Mouse (Mus musculus) kidney, postnatal 0 days (tissue): ENCODE results near the gene Ubiad1. TPM values are rescaled to one million over a fixed set of nuclear protein-coding genes. Genes with fewer than 3 reads are reported as not detected.

ENCODE experiments used
- ATAC-seq: fragments of 200-750 bp; cut with Nextera tagmentation; replicated peaks from 2 replicates; pipeline ENCODE4 v1.8.0; 2017; ENCODE audit warnings: low read depth, moderate number of reproducible peaks, moderate TSS enrichment, moderate library complexity; ENCODE audit not compliant: low FRiP score
- DNase-seq: peaks from one replicate; pipeline ENCODE4 v3.0.0-alpha.2; 2016; ENCODE audit warnings: low spot score
- H3K27ac ChIP-seq: fragments of 300-500 bp; sonication (generic); 2 replicates; pipeline ENCODE4 v1.5.1; 2014; ENCODE audit warnings: mild to moderate bottlenecking
- H3K27me3 ChIP-seq: fragments of 300-500 bp; sonication (generic); 2 replicates; pipeline ENCODE4 v1.6.1; 2014; ENCODE audit warnings: low read length, mixed read lengths; ENCODE audit not compliant: insufficient read depth
- H3K36me3 ChIP-seq: fragments of 300-500 bp; sonication (generic); 2 replicates; pipeline ENCODE4 v1.6.1; 2014; ENCODE audit warnings: low read length, mixed read lengths; ENCODE audit not compliant: insufficient read depth
- H3K4me1 ChIP-seq: fragments of 300-500 bp; sonication (generic); replicated peaks from 2 replicates; pipeline ENCODE4 v1.6.1; 2014; ENCODE audit warnings: antibody characterized with exemption, low read length, mixed read lengths; ENCODE audit not compliant: insufficient read depth
- H3K4me2 ChIP-seq: fragments of 300-500 bp; sonication (generic); 2 replicates; pipeline ENCODE4 v1.6.1; 2014; ENCODE audit warnings: mild to moderate bottlenecking, low read length, moderate library complexity, mixed read lengths
- H3K4me3 ChIP-seq: fragments of 300-500 bp; sonication (generic); replicated peaks from 2 replicates; pipeline ENCODE4 v1.5.1; 2014; ENCODE audit warnings: low read depth, low read length
- H3K9ac ChIP-seq: fragments of 300-500 bp; sonication (generic); 2 replicates; pipeline ENCODE4 v1.6.1; 2014; ENCODE audit warnings: low read depth, low read length
- H3K9me3 ChIP-seq: fragments of 300-500 bp; sonication (generic); replicated peaks from 2 replicates; pipeline ENCODE4 v1.6.1; 2016; ENCODE audit warnings: low read length, inconsistent platforms, mixed read lengths
- CTCF ChIP-seq: IDR thresholded peaks from 2 replicates; pipeline ENCODE4 v1.5.1; 2016; ENCODE audit warnings: antibody characterized with exemption, low read depth, mild to moderate bottlenecking, moderate library complexity
- WGBS: fragments of 180-500 bp; shearing (Covaris S2); extraction: QIAGEN DNeasy Blood & Tissue Kit; methylation state at CpG from one replicate; pipeline ENCODE4 v1.1.7; 2014; 5-methylcytosine and 5-hydroxymethylcytosine counted together
- polyA plus RNA-seq: library from polyadenylated mRNA; unstranded; fragments of >200 nt; fragmentation: Nextera tagmentation; extraction: Ambion mirVana; gene quantifications from 2 replicates; pipeline ENCODE4 v1.2.1, GENCODE M21; 2015

Gene Ubiad1
- polyA plus RNA-seq, 1 experiment from 2014 or later, result 23.3 TPM

DNA sequence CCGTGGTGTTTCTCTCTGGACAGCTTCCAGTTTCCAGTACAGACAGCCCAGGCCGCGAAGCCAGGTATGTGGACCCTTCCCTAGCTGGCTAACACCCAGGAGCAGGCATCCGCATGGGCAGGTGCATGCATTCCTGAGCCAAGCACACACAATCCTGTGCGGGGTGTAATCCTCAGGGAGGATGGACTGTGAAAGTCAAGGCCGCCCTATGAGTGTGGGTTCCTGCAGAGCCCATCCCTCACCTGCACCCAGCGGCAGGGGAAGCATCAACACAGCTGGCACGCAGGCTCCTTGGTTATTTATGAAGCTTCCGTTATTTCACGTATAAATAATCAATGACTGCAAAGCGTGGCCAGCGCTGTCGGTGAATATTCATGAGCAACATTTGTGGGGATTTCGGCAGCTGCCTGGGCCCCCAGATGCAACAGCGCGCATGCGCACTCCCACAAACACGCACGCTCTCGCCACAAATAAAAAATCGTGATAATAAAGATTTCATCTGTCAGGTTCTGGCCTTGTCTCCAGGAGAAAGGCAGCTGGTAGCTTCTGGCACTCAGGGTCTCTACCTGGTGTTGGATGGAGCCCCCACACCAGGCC, 52.8 kb downstream of the Ubiad1 start:
- WGBS, result 77% methylated on average over 21 of the region's 21 CpGs
- no peak overlapping the region for H3K27ac ChIP-seq

GRCm38 (mm10) chr4:148389635-148390034, 54.9 kb downstream of the Ubiad1 start:
- peak; percentile 29 for DNase-seq
- Histone ChIP-seq H3K4me2 (no peak overlapping the region), H3K9ac (no peak overlapping the region), H3K36me3 (no peaks in the 10 kb centered on the region), H3K9me3 (no peaks in the 10 kb centered on the region), H3K27ac (no peak overlapping the region), H3K4me3 (no peak overlapping the region), H3K27me3 (no peaks in the 10 kb centered on the region), H3K4me1 (no peaks in the 10 kb centered on the region)
- 15% methylated on average over 7 of the region's 7 CpGs for WGBS
- no peak for TF ChIP-seq CTCF
- no peak for ATAC-seq

More for the DNA sequence above, 52.8 kb downstream of the Ubiad1 start:
- no peaks in the 10 kb centered on the region for H3K9me3 ChIP-seq
- TF ChIP-seq CTCF, result no peak
- DNase-seq, result no peak
- no peaks in the 10 kb centered on the region for H3K4me1 ChIP-seq
- no peak overlapping the region for H3K4me2 ChIP-seq
- no peaks in the 10 kb centered on the region for H3K36me3 ChIP-seq
- ATAC-seq, result no peak
- H3K27me3 ChIP-seq, result no peaks in the 10 kb centered on the region
- no peak overlapping the region for H3K9ac ChIP-seq
- H3K4me3 ChIP-seq, result no peak overlapping the region

- ATAC-seq (no peak), DNase-seq (no peak)
- Histone ChIP-seq H3K9ac (no peak overlapping the region), H3K36me3 (no peaks in the 10 kb centered on the region), H3K4me3 (no peak overlapping the region), H3K4me1 (no peaks in the 10 kb centered on the region), H3K27ac (no peak overlapping the region), H3K27me3 (no peaks in the 10 kb centered on the region), H3K4me2 (no peak overlapping the region), H3K9me3 (no peaks in the 10 kb centered on the region)
- 69% methylated on average over 6 of the region's 6 CpGs for WGBS
- TF ChIP-seq CTCF, result peak; percentile 49
Measured at GRCm38 (mm10) chr4:148389047-148389446, 55.5 kb downstream of the Ubiad1 start.

GRCm38 (mm10) chr4:148385269-148385668, 59.3 kb downstream of the Ubiad1 start:
- Histone ChIP-seq H3K4me3 (no peak overlapping the region), H3K4me2 (no peak overlapping the region), H3K4me1 (no peaks in the 10 kb centered on the region), H3K27ac (no peak overlapping the region), H3K9me3 (no peaks in the 10 kb centered on the region), H3K9ac (no peak overlapping the region), H3K27me3 (no peaks in the 10 kb centered on the region), H3K36me3 (no peaks in the 10 kb centered on the region)
- no peak for DNase-seq
- 81% methylated on average over 7 of the region's 7 CpGs for WGBS
- ATAC-seq, result no peak
- no peak for TF ChIP-seq CTCF

Other genes with a start within 250 kb of the Ubiad1 start
- gene Disp3, start 156.8 kb downstream of the Ubiad1 start, polyA plus RNA-seq, result 0.15 and 0.21 TPM in 2 replicates
- gene Mtor, start 3.8 kb upstream of the Ubiad1 start, polyA plus RNA-seq, result 19.8 and 21.6 TPM in 2 replicates
- 0.46 and 1.1 TPM in 2 replicates for gene Angptl7, start 55.7 kb upstream of the Ubiad1 start, polyA plus RNA-seq
- gene Exosc10, start 113.7 kb upstream of the Ubiad1 start, polyA plus RNA-seq, result 52.4 and 57.4 TPM in 2 replicates
- gene Srm, start 146.7 kb upstream of the Ubiad1 start, polyA plus RNA-seq, result 122 and 125 TPM in 2 replicates
- 0.15 TPM in 1 of 2 replicates, not detected in the other for gene Masp2, start 157.8 kb upstream of the Ubiad1 start, polyA plus RNA-seq
- gene Tardbp, start 182.2 kb upstream of the Ubiad1 start, polyA plus RNA-seq, result 241 and 281 TPM in 2 replicates
- gene Gm572, start 198.5 kb upstream of the Ubiad1 start, polyA plus RNA-seq, result not detected in 2 replicates